Mouse (Mus musculus): ENCODE measurements around the gene Ift172. TPM values are rescaled to one million over a fixed set of nuclear protein-coding genes. Genes with fewer than 3 reads are reported as not detected.

Gene Ift172
- total RNA-seq, 2 experiments from 2014 or later = 39.7 to 41.8 TPM

- intact Hi-C loops (cut with DNase I) = no loop called here
Measured at GRCm38 (mm10) chr5:31273018-31273417, 17.9 kb downstream of the Ift172 start.

GRCm38 (mm10) chr5:31267686-31268085, 23.2 kb downstream of the Ift172 start:
- no peak for DNase-seq (ENCODE audit: low spot score)

More at GRCm38 (mm10) chr5:31273018-31273417, 17.9 kb downstream of the Ift172 start:
- DNase-seq (ENCODE audit: low spot score) = no peak

GRCm38 (mm10) chr5:31266101-31266500, 24.8 kb downstream of the Ift172 start:
- intact Hi-C loops (cut with DNase I) = no loop called here
- DNase-seq (ENCODE audit: low spot score) = no peak

More at GRCm38 (mm10) chr5:31267686-31268085, 23.2 kb downstream of the Ift172 start:
- intact Hi-C loops (cut with DNase I) = no loop called here

- DNase-seq (ENCODE audit: low spot score) = no peak
- intact Hi-C loops (cut with DNase I) = no loop called here
Measured at GRCm38 (mm10) chr5:31257616-31258015, 33.3 kb downstream of the Ift172 start.

GRCm38 (mm10) chr5:31255971-31256370, 34.9 kb downstream of the Ift172 start:
- no peak for DNase-seq (ENCODE audit: low spot score)
- intact Hi-C loops (cut with DNase I) = no loop called here

GRCm38 (mm10) chr5:31255381-31255780, 35.5 kb downstream of the Ift172 start:
- intact Hi-C loops (cut with DNase I) = no loop called here
- no peak for DNase-seq (ENCODE audit: low spot score)

- DNase-seq (ENCODE audit: low spot score) = no peak
- intact Hi-C loops (cut with DNase I) = no loop called here
Measured at GRCm38 (mm10) chr5:31254901-31255300, 36.0 kb downstream of the Ift172 start.

GRCm38 (mm10) chr5:31254452-31254851, 36.5 kb downstream of the Ift172 start:
- peak; percentile 48 for DNase-seq (ENCODE audit: low spot score)
- intact Hi-C loops (cut with DNase I) = no loop called here

GRCm38 (mm10) chr5:31253806-31254205, 37.1 kb downstream of the Ift172 start:
- DNase-seq (ENCODE audit: low spot score) = no peak

GRCm38 (mm10) chr5:31252795-31253545, 37.9 kb downstream of the Ift172 start:
- intact Hi-C loops (cut with DNase I) = no loop called here
- no peak for DNase-seq (ENCODE audit: low spot score)

More at GRCm38 (mm10) chr5:31253806-31254205, 37.1 kb downstream of the Ift172 start:
- intact Hi-C loops (cut with DNase I) = no loop called here

GRCm38 (mm10) chr5:31252151-31252550, 38.8 kb downstream of the Ift172 start:
- intact Hi-C loops (cut with DNase I) = no loop called here

GRCm38 (mm10) chr5:31251541-31252101, 39.3 kb downstream of the Ift172 start, which contains the start of gene Krtcap3:
Krtcap3 (plus strand) TSS chr5:31251691.
- no peak for DNase-seq (ENCODE audit: low spot score)
- intact Hi-C loops (cut with DNase I) = no loop called here

More at GRCm38 (mm10) chr5:31252151-31252550, 38.8 kb downstream of the Ift172 start:
- no peak for DNase-seq (ENCODE audit: low spot score)

- no peak for DNase-seq (ENCODE audit: low spot score)
- intact Hi-C loops (cut with DNase I) = no loop called here
Measured at GRCm38 (mm10) chr5:31250716-31251115, 40.2 kb downstream of the Ift172 start.

GRCm38 (mm10) chr5:31242191-31242590, 48.7 kb downstream of the Ift172 start:
- DNase-seq (ENCODE audit: low spot score) = no peak

GRCm38 (mm10) chr5:31241522-31242034, 49.3 kb downstream of the Ift172 start:
- DNase-seq (ENCODE audit: low spot score) = no peak
- intact Hi-C loops (cut with DNase I) = loop anchor here (2.0 to 5.0 kb wide), 2 partner anchors 21 to 51 kb away; partner anchors contain the start of genes Ift172 and Ppm1g

More at GRCm38 (mm10) chr5:31242191-31242590, 48.7 kb downstream of the Ift172 start:
- intact Hi-C loops (cut with DNase I) = loop anchor here (5.0 kb wide), 1 partner anchor 50 kb away; the partner anchor contains the start of gene Ift172

- DNase-seq (ENCODE audit: low spot score) = peak; percentile 95
- intact Hi-C loops (cut with DNase I) = loop anchor here (2.0 to 5.0 kb wide), 2 partner anchors 20 to 51 kb away; partner anchors contain the start of genes Ift172 and Ppm1g
Measured at GRCm38 (mm10) chr5:31240637-31241521, 50.0 kb downstream of the Ift172 start, which contains the start of the genes Nrbp1 and Gm9970. Nrbp1 (plus strand) TSS chr5:31240864. Gm9970 (minus strand) TSS chr5:31241232.

- intact Hi-C loops (cut with DNase I) = no loop called here
- no peak for DNase-seq (ENCODE audit: low spot score)
Measured at GRCm38 (mm10) chr5:31226641-31227040, 64.3 kb downstream of the Ift172 start.

GRCm38 (mm10) chr5:31222696-31223095, 68.2 kb downstream of the Ift172 start:
- intact Hi-C loops (cut with DNase I) = loop anchor here (5.0 kb wide), 1 partner anchor 65 kb away; no protein-coding TSS in a partner anchor
- DNase-seq (ENCODE audit: low spot score) = no peak

- intact Hi-C loops (cut with DNase I) = loop anchor here (2.0 to 5.0 kb wide), 2 partner anchors 19 to 66 kb away; partner anchors contain the start of genes Gm9970 and Nrbp1
- no peak for DNase-seq (ENCODE audit: low spot score)
Measured at GRCm38 (mm10) chr5:31221304-31221945, 69.5 kb downstream of the Ift172 start.
